Mouse (Mus musculus) brown adipose tissue, adult 24 weeks (tissue): ENCODE measurements at regions not wholly inside any gene's neighbourhood (a gene's known extent, or its start where the extent isn't known, plus 50 kb on each side); places are given as distances from the start of the nearest gene placed in this dataset.

ENCODE experiments used
- H3K27ac ChIP-seq: fragments of 200-500 bp; replicated peaks from 2 replicates; pipeline ENCODE4 v1.5.1; 2012; ENCODE audit warnings: low read depth, mild to moderate bottlenecking, low read length
- H3K4me1 ChIP-seq: fragments of 200-500 bp; 2 replicates; pipeline ENCODE4 v1.6.1; 2012; ENCODE audit warnings: low read length, mixed read lengths; ENCODE audit not compliant: control insufficient read depth, insufficient read depth, insufficient read length
- H3K4me3 ChIP-seq: fragments of 200-500 bp; 2 replicates; pipeline ENCODE4 v1.5.1; 2012; ENCODE audit warnings: low read depth, mild to moderate bottlenecking, low read length, moderate library complexity; ENCODE audit not compliant: insufficient read depth

DNA sequence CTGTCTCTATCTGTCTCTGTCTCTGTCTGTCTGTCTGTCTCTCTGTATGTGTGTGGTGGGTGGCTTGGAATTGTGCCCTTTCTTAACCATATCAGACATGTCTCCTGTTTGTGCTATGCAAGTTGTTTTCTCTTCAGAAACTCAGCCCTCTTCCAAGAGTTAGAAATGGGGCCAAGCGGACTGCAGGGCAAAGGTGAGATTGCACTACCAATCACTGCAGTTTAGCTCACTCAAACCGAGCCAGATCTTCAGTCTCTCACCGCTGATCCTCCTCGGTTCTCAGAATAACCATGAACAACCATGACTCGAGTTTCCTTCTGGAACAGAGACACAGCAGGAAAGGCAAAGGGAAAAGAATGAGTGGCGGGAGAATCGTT, 137.2 kb downstream of the Dact1 start:
- Histone ChIP-seq H3K27ac (peak overlapping the region; percentile 56), H3K4me3 (no peak overlapping the region), H3K4me1 (peaks cover 2% of the 10 kb centered on the region)

DNA sequence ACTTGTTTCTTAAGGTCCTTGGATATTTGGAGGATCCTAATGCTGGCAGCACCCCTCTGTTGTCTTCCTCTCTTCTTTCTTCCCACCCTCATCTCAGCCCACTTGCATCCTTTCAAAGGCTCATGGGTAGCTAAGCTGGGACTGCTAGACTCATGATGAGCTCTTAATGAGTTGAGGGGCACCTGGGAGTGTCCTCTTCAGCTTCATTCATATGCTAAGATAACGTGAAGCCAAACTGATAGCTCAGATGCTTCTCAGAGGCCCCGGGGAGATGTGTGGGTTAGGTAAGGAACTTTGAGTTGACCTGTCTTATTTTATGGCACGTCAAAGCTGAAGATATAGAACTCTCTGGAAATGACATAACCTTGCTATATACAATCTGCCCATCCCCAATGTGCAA, 139.3 kb downstream of the Dact1 start:
- Histone ChIP-seq H3K4me3 (no peak overlapping the region), H3K4me1 (peaks cover 2% of the 10 kb centered on the region)

GRCm38 (mm10) chr12:71450128-71450527, 140.4 kb downstream of the Dact1 start:
- no peak overlapping the region for H3K4me3 ChIP-seq
- peaks cover 2% of the 10 kb centered on the region for H3K4me1 ChIP-seq
- H3K27ac ChIP-seq: no peak overlapping the region

More for the DNA sequence above, 139.3 kb downstream of the Dact1 start:
- H3K27ac ChIP-seq: no peak overlapping the region

- no peak overlapping the region for H3K4me3 ChIP-seq
- H3K4me1 ChIP-seq: peaks cover 2% of the 10 kb centered on the region
- H3K27ac ChIP-seq: no peak overlapping the region
Measured at GRCm38 (mm10) chr12:71450680-71451463, 141.2 kb downstream of the Dact1 start.

- Histone ChIP-seq H3K4me3 (no peak overlapping the region), H3K27ac (no peak overlapping the region), H3K4me1 (no peaks in the 10 kb centered on the region)
Measured at GRCm38 (mm10) chr12:71456900-71457299, 147.2 kb downstream of the Dact1 start.

GRCm38 (mm10) chr12:71458559-71459176, 149.0 kb downstream of the Dact1 start:
- Histone ChIP-seq H3K27ac (no peak overlapping the region), H3K4me3 (no peak overlapping the region), H3K4me1 (no peaks in the 10 kb centered on the region)

GRCm38 (mm10) chr12:71460643-71461042, 151.0 kb downstream of the Dact1 start:
- Histone ChIP-seq H3K4me3 (no peak overlapping the region), H3K27ac (no peak overlapping the region), H3K4me1 (no peaks in the 10 kb centered on the region)

- peak overlapping the region; percentile 21; the same call in 1 of the 2 replicates for H3K27ac ChIP-seq
Measured at GRCm38 (mm10) chr12:71467820-71468219, 158.1 kb downstream of the Dact1 start.

DNA sequence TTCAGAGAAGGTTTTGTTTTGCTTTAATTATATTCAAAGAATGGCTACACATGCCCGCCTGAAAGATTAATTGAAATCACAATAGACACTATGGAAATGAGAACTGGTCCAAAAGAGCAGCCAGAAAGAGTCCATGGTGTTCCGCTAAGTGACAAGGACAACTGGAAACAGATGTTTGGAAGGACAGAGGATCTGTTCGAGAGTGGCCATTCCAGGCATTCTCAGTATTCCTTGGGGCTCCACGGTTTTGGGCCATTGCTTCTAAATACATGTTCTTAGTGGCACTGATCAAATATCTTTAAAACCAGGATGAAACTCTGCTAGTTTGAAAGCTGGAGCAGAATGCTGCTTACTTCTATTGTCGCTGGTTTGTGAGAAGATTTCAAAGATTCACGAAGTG, 158.6 kb downstream of the Dact1 start:
- no peak overlapping the region for H3K27ac ChIP-seq
- H3K4me1 ChIP-seq: no peaks in the 10 kb centered on the region
- no peak overlapping the region for H3K4me3 ChIP-seq

More at GRCm38 (mm10) chr12:71467820-71468219, 158.1 kb downstream of the Dact1 start:
- Histone ChIP-seq H3K4me1 (no peaks in the 10 kb centered on the region), H3K4me3 (no peak overlapping the region)

GRCm38 (mm10) chr12:71470983-71471715, 161.5 kb downstream of the Dact1 start:
- H3K4me3 ChIP-seq: no peak overlapping the region
- no peaks in the 10 kb centered on the region for H3K4me1 ChIP-seq
- H3K27ac ChIP-seq: no peak overlapping the region

GRCm38 (mm10) chr12:71471720-71472119, 162.0 kb downstream of the Dact1 start:
- H3K4me3 ChIP-seq: no peak overlapping the region
- no peak overlapping the region for H3K27ac ChIP-seq
- H3K4me1 ChIP-seq: no peaks in the 10 kb centered on the region

DNA sequence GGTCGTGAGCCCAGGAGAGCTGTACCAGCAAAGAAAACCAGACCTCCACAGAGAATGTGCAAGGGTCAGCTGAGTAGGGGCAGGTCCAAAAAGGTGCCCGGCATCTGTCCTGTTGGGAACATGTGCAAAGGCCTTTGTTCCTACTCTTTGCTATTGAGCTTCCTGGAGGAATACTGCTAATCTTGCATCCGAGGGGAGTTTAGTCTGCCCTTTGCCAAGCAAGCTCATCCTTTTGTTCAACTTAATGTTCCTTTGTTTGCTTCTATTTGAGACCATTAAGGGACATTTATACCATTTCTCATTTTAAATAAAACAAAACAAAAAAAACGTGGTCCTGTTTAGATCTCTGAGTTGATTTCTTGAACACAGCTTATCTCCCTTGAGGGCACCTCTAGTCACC, 166.6 kb downstream of the Dact1 start:
- H3K4me3 ChIP-seq: no peak overlapping the region
- H3K27ac ChIP-seq: no peak overlapping the region
- H3K4me1 ChIP-seq: no peaks in the 10 kb centered on the region

DNA sequence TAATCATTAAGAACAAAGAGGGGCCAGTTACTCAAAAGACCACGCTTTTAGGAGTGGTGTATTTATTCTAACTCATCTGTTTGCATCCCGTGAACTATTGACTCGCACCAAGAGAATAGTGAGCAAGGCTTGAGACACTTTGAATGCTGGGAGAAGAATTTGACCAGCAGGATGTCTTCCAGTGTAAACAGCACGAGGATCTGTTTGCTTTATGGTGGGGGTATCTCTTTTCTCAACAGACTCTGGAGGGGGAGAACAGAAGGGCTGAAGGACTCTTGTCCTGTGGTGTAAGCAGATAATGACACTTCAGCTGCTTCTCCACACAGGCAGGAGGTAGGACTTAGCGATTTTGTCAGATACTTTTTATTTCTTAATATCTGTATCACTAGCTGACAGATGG, 168.0 kb downstream of the Dact1 start:
- Histone ChIP-seq H3K27ac (no peak overlapping the region), H3K4me3 (no peak overlapping the region), H3K4me1 (no peaks in the 10 kb centered on the region)

GRCm38 (mm10) chr12:71481371-71481770, 171.7 kb downstream of the Dact1 start:
- no peak overlapping the region for H3K4me3 ChIP-seq
- no peak overlapping the region for H3K27ac ChIP-seq
- H3K4me1 ChIP-seq: no peaks in the 10 kb centered on the region

- no peaks in the 10 kb centered on the region for H3K4me1 ChIP-seq
- H3K4me3 ChIP-seq: no peak overlapping the region
- 0 out of 2 replicates have a peak overlapping the region, but pooled peaks have one; percentile 29 for H3K27ac ChIP-seq
Measured at GRCm38 (mm10) chr12:71481899-71482593, 172.4 kb downstream of the Dact1 start.
